Mouse (Mus musculus): ENCODE data around the gene Stx17.

The Stx17 gene

DNA sequence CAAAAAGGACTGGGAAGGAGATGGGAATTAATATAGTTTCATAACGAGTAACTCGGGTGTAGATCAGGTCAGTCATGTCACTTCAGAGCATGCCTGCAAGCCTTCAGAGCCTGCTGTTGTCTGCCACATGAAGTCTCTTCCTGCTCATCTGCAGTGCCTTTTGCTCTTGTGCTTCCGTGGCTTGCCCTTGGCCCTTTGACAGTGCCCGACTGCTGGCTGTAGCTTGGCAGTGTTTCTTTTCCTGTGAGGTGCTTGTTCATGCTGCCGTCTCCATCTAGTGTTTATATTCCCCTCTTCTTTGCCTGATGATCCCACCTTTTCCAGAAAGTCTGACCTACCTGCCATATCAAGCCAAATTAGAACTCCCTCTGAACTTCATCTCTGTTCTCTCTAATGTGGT lies 39.1 kb downstream of the Stx17 start:
- in situ Hi-C loops (cut with MboI), result no loop called here

DNA sequence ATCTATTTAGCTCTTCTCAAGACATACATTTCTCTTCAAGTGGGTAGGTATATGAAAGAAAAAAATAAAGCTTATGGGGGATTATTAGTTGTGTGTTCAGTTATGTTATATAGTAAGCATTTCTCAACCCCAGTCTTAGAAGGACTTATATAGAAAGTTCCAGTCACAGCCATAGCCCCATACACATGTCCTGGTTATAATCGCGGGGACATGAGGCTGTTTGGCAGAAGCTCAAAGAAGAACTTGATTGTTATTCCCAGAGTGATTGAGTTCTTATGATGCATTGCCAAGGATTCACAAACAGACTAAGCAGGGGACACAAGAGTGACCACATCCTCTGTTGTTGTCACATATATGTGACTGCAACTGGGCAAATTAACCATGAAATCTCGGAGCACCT lies 51.0 kb downstream of the Stx17 start:
- in situ Hi-C loops (cut with MboI), result no loop called here

DNA sequence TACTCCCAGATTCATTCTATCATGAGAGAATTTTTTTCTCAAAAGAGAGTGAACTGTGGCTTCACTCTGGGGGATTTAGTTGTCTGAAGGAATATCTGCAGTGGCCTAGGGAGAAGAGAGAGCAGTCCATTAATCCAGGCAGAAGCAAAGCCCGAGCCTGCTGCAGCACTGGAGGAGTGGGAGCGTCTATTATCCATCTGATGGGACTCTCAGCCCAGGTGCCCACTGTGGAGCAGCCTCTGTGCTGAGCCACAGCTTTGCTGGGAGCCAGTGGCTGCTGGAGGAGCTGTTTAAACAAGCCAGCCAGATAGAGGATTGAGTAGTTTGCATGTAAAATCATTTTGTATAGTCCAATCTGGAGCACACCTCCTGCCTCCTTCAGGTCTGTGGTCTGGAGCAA lies 56.2 kb downstream of the Stx17 start:
- in situ Hi-C loops (cut with MboI), result no loop called here

DNA sequence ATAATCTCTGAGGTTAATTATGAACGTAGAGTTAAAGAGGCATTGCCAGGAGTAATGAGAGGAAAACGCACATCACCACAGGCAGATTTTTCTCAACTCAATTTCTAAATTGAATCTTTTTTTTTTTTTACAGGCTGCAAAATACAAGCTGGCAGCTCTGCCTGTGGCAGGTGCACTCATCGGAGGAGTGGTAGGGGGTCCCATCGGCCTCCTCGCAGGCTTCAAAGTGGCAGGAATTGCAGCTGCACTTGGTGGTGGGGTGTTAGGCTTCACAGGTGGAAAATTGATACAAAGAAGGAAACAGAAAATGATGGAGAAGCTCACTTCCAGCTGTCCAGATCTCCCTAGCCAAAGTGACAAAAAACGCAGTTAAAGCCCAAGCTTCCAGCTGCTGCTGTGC lies 56.7 kb downstream of the Stx17 start:
- in situ Hi-C loops (cut with MboI), result no loop called here

DNA sequence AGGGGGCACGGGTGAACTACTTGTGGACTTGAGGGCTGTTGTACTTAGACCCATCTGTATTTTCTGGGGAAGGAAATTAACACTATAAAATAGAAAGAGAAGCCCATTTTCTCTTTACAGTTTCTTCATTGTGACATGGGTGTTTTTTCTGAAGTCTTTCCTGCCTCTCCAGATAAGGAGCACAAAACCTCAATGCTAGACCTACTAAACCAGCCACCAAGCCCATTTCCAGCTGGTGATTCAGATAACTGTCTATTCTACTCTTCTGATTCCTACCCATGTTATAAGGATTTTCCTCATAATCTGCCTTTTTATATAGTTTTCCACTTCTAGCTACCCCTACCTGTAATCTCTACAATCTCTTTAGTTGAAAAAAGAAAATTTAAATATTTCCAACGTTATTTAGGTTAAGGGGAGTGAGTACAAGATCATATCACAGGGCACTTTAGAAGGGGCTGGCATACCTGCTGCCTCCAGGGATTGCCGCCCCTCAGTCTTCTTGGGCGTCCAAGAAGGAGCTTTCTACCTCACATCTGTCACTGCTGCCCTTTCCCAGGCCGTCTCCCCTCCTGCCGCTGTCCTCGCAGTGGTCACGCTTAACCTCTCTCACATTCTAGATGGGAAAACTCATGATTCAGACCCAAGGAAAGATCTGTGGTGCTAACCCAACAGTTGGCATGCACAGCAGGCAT lies 57.5 kb downstream of the Stx17 start:
- in situ Hi-C loops (cut with MboI), result no loop called here

DNA sequence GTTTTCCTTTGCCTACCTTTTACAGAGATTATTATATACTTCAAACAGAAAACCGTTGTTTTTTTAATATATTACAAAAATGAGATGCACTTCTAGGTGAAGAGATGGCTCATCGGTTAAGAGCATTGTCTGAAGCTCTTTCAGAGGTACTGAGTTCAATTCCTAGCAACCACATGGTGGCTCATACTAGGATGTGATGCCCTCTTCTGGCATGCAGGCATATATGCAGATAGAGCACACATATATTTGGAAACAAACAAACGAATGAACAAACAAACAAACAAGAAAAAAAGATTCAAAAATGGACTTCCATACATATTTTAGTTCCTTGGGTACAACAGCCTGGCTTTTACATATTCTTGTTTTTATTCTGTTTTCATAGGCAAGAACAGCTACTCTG lies 73.2 kb downstream of the Stx17 start:
- in situ Hi-C loops (cut with MboI), result no loop called here

DNA sequence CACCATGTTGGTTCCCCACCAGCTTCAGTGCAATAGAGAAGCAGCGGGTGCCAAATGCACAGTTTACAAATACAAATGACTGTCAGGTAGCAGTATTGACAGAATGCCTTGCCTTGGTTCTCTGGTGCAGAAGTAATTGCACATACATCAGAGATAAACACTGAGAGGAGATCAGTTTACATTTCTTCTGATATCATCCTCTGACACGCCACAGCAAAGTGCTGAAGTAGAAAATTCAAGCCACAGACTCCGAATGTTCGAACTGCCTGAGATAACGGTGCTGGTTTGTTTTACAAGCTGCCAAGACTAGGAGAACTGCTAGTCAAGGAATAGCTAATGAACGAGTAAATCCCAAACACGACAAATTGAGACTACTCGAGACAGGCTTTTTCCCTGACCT lies 73.7 kb downstream of the Stx17 start:
- in situ Hi-C loops (cut with MboI), result no loop called here

- in situ Hi-C loops (cut with MboI), result no loop called here
Observed at GRCm38 (mm10) chr4:48203564-48203963, 78.8 kb downstream of the Stx17 start.

DNA sequence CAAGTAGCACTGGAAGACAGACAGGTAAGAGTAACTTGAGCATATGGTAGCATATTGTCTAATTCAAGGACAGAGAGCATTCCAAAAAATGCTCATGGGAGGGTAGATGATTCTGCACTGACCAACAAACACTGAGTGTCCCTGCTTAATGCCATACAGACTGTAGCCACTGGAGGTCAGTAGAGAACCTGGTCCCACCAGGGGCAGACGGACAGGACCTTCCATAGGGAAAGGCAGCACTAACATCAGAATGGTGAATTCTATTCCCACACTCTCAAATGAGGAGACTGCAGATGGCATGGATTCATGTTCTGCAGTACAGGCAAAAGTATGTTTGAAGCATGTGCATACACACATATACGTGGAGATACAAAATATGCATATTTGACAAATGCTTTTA lies 100.5 kb downstream of the Stx17 start:
- in situ Hi-C loops (cut with MboI), result loop anchor here (10.0 kb wide), 1 partner anchor 160 kb away; no protein-coding TSS in a partner anchor

- in situ Hi-C loops (cut with MboI), result loop anchor here (10.0 kb wide), 1 partner anchor 159 kb away; no protein-coding TSS in a partner anchor
Observed at GRCm38 (mm10) chr4:48225604-48226003, 100.9 kb downstream of the Stx17 start.

GRCm38 (mm10) chr4:48226800-48227199 lies 102.1 kb downstream of the Stx17 start:
- in situ Hi-C loops (cut with MboI), result loop anchor here (10.0 kb wide), 1 partner anchor 158 kb away; no protein-coding TSS in a partner anchor

All from mature B cell (primary cell).